In genomic region chr2:153516961-153517360, GRCm38 (mm10) we compare ENCODE assay signal across 11 mouse cellular contexts. TPM values are rescaled to one million over a fixed set of nuclear protein-coding genes. Genes with fewer than 3 reads are reported as not detected.
A peak's percentile ranks its signal among the peaks of the same experiment; 100 is the strongest.
DNase-seq lines count a peak whose midpoint lies in the region; ATAC-seq lines count a peak whose summit lies in the region.
"Had no signal": no experiment of that assay in that cellular context is flagged by ENCODE, and none has a peak within 500 bp of the region (broad histone marks: within the 10 kb centered on the region; RNA-seq: fewer than 3 reads in every experiment).

No protein-coding gene starts in this region.

- H3K27ac ChIP-seq in forebrain, embryonic 10.5 days: peak overlapping the region; percentile 51; the same call in 1 of the 2 replicates
- no peak overlapping the region for H3K27ac ChIP-seq in forebrain, embryonic 12.5 days
- H3K27ac ChIP-seq in midbrain, embryonic 12.5 days (replicated peaks): 0 out of 2 replicates have a peak overlapping the region, but pooled peaks have one; percentile 6
- H3K27ac ChIP-seq in midbrain, embryonic 16.5 days (ENCODE audit: low read length): no peak overlapping the region
- H3K27ac ChIP-seq in intestine, embryonic 15.5 days: no peak overlapping the region
- H3K27ac ChIP-seq: limb, embryonic 13.5 days had no signal

- WGBS in forebrain, embryonic 10.5 days: 51% methylated on average over 4 of the region's 4 CpGs
- WGBS in forebrain, embryonic 12.5 days: 54% methylated on average over 4 of the region's 4 CpGs
- WGBS in midbrain, embryonic 12.5 days: 45% methylated on average over 4 of the region's 4 CpGs
- 50% methylated on average over 4 of the region's 4 CpGs for WGBS in midbrain, embryonic 16.5 days
- 44% methylated on average over 4 of the region's 4 CpGs for WGBS in intestine, embryonic 15.5 days

- no peaks in the 10 kb centered on the region for H3K36me3 ChIP-seq in forebrain, embryonic 10.5 days (replicated peaks)
- H3K36me3 ChIP-seq in forebrain, embryonic 12.5 days (replicated peaks): no peaks in the 10 kb centered on the region
- no peaks in the 10 kb centered on the region for H3K36me3 ChIP-seq in midbrain, embryonic 12.5 days
- H3K36me3 ChIP-seq in midbrain, embryonic 16.5 days (ENCODE audit: control insufficient read depth, insufficient read depth, low read length): no peaks in the 10 kb centered on the region
- no peaks in the 10 kb centered on the region for H3K36me3 ChIP-seq in intestine, embryonic 15.5 days
- no peaks in the 10 kb centered on the region for H3K36me3 ChIP-seq in splenic B cell, adult 2 months (ENCODE audit: control insufficient read depth, insufficient read depth, low read length, poor library complexity, severe bottlenecking)
- H3K36me3 ChIP-seq: limb, embryonic 13.5 days had no signal

- peaks cover 46% of the 10 kb centered on the region for H3K27me3 ChIP-seq in forebrain, embryonic 10.5 days (ENCODE audit: poor library complexity, severe bottlenecking)
- peaks cover 15% of the 10 kb centered on the region; the same call in 1 of the 2 replicates for H3K27me3 ChIP-seq in forebrain, embryonic 12.5 days
- 0 out of 2 replicates have a peak, but pooled peaks cover 6% of the 10 kb centered on the region for H3K27me3 ChIP-seq in midbrain, embryonic 12.5 days
- no peaks in the 10 kb centered on the region for H3K27me3 ChIP-seq in midbrain, embryonic 16.5 days (ENCODE audit: control insufficient read depth, insufficient read depth, low read depth, low read length)
- no peaks in the 10 kb centered on the region for H3K27me3 ChIP-seq in intestine, embryonic 15.5 days (replicated peaks)
- H3K27me3 ChIP-seq in splenic B cell, adult 2 months (ENCODE audit: control insufficient read depth, insufficient read depth, low read length, poor library complexity, severe bottlenecking): no peaks in the 10 kb centered on the region
- H3K27me3 ChIP-seq: limb, embryonic 13.5 days had no signal

- no peak overlapping the region for H3K4me3 ChIP-seq in forebrain, embryonic 10.5 days
- H3K4me3 ChIP-seq in forebrain, embryonic 12.5 days (replicated peaks): no peak overlapping the region
- H3K4me3 ChIP-seq in midbrain, embryonic 12.5 days: no peak overlapping the region
- no peak overlapping the region for H3K4me3 ChIP-seq in midbrain, embryonic 16.5 days (ENCODE audit: low read depth, low read length)
- no peak overlapping the region for H3K4me3 ChIP-seq in intestine, embryonic 15.5 days (replicated peaks)
- H3K4me3 ChIP-seq: limb, embryonic 13.5 days had no signal

- no peak overlapping the region for H3K9ac ChIP-seq in forebrain, embryonic 12.5 days
- no peak overlapping the region for H3K9ac ChIP-seq in midbrain, embryonic 12.5 days (replicated peaks)
- no peak overlapping the region for H3K9ac ChIP-seq in midbrain, embryonic 16.5 days (ENCODE audit: low read depth, low read length)
- no peak overlapping the region for H3K9ac ChIP-seq in intestine, embryonic 15.5 days
- H3K9ac ChIP-seq: limb, embryonic 13.5 days had no signal

- DNase-seq in forebrain, embryonic 10.5 days (ENCODE audit: extremely low spot score, low spot score): no peak
- DNase-seq in splenic B cell, adult 2 months (ENCODE audit: low read depth, low spot score): peak; percentile 25
- no peak for DNase-seq in embryo, embryonic 9.5 days (ENCODE audit: extremely low spot score)
- DNase-seq in gastrocnemius, postnatal 4 days (ENCODE audit: low spot score in 2 of 2): no peak
- DNase-seq: gastrocnemius, postnatal 25 days had no signal

- H3K4me1 ChIP-seq in forebrain, embryonic 10.5 days: peaks cover 56% of the 10 kb centered on the region
- H3K4me1 ChIP-seq in forebrain, embryonic 12.5 days: peaks cover 42% of the 10 kb centered on the region
- peaks cover 23% of the 10 kb centered on the region for H3K4me1 ChIP-seq in midbrain, embryonic 12.5 days
- H3K4me1 ChIP-seq in midbrain, embryonic 16.5 days (ENCODE audit: control insufficient read depth, insufficient read depth, low read length): peaks cover 6% of the 10 kb centered on the region
- peaks cover 31% of the 10 kb centered on the region for H3K4me1 ChIP-seq in intestine, embryonic 15.5 days (replicated peaks)

- H3K9me3 ChIP-seq in forebrain, embryonic 10.5 days: no peaks in the 10 kb centered on the region
- no peaks in the 10 kb centered on the region for H3K9me3 ChIP-seq in forebrain, embryonic 12.5 days
- no peaks in the 10 kb centered on the region for H3K9me3 ChIP-seq in midbrain, embryonic 12.5 days
- no peaks in the 10 kb centered on the region for H3K9me3 ChIP-seq in midbrain, embryonic 16.5 days (replicated peaks; ENCODE audit: control insufficient read depth, low read length, poor library complexity, severe bottlenecking)
- no peaks in the 10 kb centered on the region for H3K9me3 ChIP-seq in intestine, embryonic 15.5 days
- H3K9me3 ChIP-seq: limb, embryonic 13.5 days had no signal

- no peak overlapping the region for H3K4me2 ChIP-seq in forebrain, embryonic 12.5 days
- H3K4me2 ChIP-seq in midbrain, embryonic 12.5 days (replicated peaks): no peak overlapping the region
- H3K4me2 ChIP-seq in midbrain, embryonic 16.5 days (ENCODE audit: low read length): no peak overlapping the region
- H3K4me2 ChIP-seq in intestine, embryonic 15.5 days (replicated peaks): no peak overlapping the region
- H3K4me2 ChIP-seq: limb, embryonic 13.5 days had no signal

- no peak for ATAC-seq in forebrain, embryonic 12.5 days (ENCODE audit: low FRiP score)
- ATAC-seq in midbrain, embryonic 12.5 days (ENCODE audit: low FRiP score, low read depth): no peak
- no peak for ATAC-seq in midbrain, embryonic 16.5 days
- ATAC-seq in intestine, embryonic 15.5 days: peak; percentile 86

RNA-seq across cellular contexts. Expression of gene Nol4l, which starts 12.8 kb away (rescaled TPM):
- polyA plus RNA-seq in forebrain, embryonic 10.5 days (2016; fragmentation: Nextera tagmentation; extraction: Ambion mirVana): 11.7 and 12.3 TPM in 2 replicates
- 31.4 and 34.5 TPM in 2 replicates for polyA plus RNA-seq in forebrain, embryonic 12.5 days (2016; fragmentation: Nextera tagmentation; extraction: Ambion mirVana)
- 31.8 and 32.7 TPM in 2 replicates for polyA plus RNA-seq in midbrain, embryonic 12.5 days (2016; fragmentation: Nextera tagmentation; extraction: Ambion mirVana)
- 39.9 and 47.5 TPM in 2 replicates for polyA plus RNA-seq in midbrain, embryonic 16.5 days (2015; fragmentation: Nextera tagmentation; extraction: Ambion mirVana)
- polyA plus RNA-seq in intestine, embryonic 15.5 days (2015; fragmentation: Nextera tagmentation; extraction: Ambion mirVana): 25.6 and 27.1 TPM in 2 replicates
- 1 to 10 TPM; 7.5 to 9.1 TPM for total RNA-seq in gastrocnemius, postnatal 4 days (2021)

RNA-seq across cellular contexts. Expression of gene 4930404H24Rik, which starts 24.4 kb away (rescaled TPM):
- polyA plus RNA-seq in forebrain, embryonic 10.5 days (2016; fragmentation: Nextera tagmentation; extraction: Ambion mirVana): not detected in 2 replicates
- not detected in 2 replicates for polyA plus RNA-seq in forebrain, embryonic 12.5 days (2016; fragmentation: Nextera tagmentation; extraction: Ambion mirVana)
- polyA plus RNA-seq in midbrain, embryonic 12.5 days (2016; fragmentation: Nextera tagmentation; extraction: Ambion mirVana): not detected in 2 replicates
- not detected in 2 replicates for polyA plus RNA-seq in midbrain, embryonic 16.5 days (2015; fragmentation: Nextera tagmentation; extraction: Ambion mirVana)
- not detected in 2 replicates for polyA plus RNA-seq in intestine, embryonic 15.5 days (2015; fragmentation: Nextera tagmentation; extraction: Ambion mirVana)
- total RNA-seq in gastrocnemius, postnatal 4 days (2021): not detected
- total RNA-seq: ES-E14; gastrocnemius, postnatal 25 days had no signal
- polyA plus RNA-seq: limb, embryonic 13.5 days had no signal

Comparison
In these comparisons a context has a peak if more than half of its experiments do, and no peak if none do; other contexts are left out.
1. H3K27ac ChIP-seq: peak in forebrain, embryonic 10.5 days (single experiment) and midbrain, embryonic 12.5 days (single experiment); none in forebrain, embryonic 12.5 days (single experiment), midbrain, embryonic 16.5 days (single experiment) and intestine, embryonic 15.5 days (single experiment).